Mouse (Mus musculus) heart, embryonic 10.5 days (tissue): ENCODE data around the gene Bag5. TPM values are rescaled to one million over a fixed set of nuclear protein-coding genes. Genes with fewer than 3 reads are reported as not detected.
"Not testable (repeated sequence)": the region's sequence is repeated elsewhere in the genome, so short reads cannot be mapped to it uniquely, and the experiment has no call there.

Experiments
- DNase-seq: peaks from one replicate; pipeline ENCODE4 v3.0.0-alpha.2; 2017; ENCODE audit warnings: low spot score
- H3K27ac ChIP-seq: fragments of 300-500 bp; sonication (generic); 2 replicates; pipeline ENCODE4 v1.5.1; 2016; ENCODE audit warnings: mild to moderate bottlenecking
- H3K27me3 ChIP-seq: fragments of 300-500 bp; sonication (generic); 2 replicates; pipeline ENCODE4 v1.6.1; 2016; ENCODE audit warnings: mild to moderate bottlenecking; ENCODE audit not compliant: poor library complexity, insufficient read depth, severe bottlenecking
- H3K36me3 ChIP-seq: fragments of 300-500 bp; sonication (generic); 2 replicates; pipeline ENCODE4 v1.6.1; 2016; ENCODE audit warnings: mild to moderate bottlenecking, moderate library complexity
- H3K4me1 ChIP-seq: fragments of 300-500 bp; sonication (generic); 2 replicates; pipeline ENCODE4 v1.6.1; 2016; ENCODE audit warnings: mild to moderate bottlenecking
- H3K4me3 ChIP-seq: fragments of 300-500 bp; sonication (generic); 2 replicates; pipeline ENCODE4 v1.5.1; 2016; ENCODE audit warnings: mild to moderate bottlenecking, moderate library complexity
- H3K9me3 ChIP-seq: fragments of 300-500 bp; sonication (generic); 2 replicates; pipeline ENCODE4 v1.6.1; 2016; ENCODE audit warnings: mild to moderate bottlenecking, moderate library complexity
- WGBS: fragments of 180-500 bp; shearing (Covaris S2); methylation state at CpG from one replicate; pipeline ENCODE4 v1.1.7; 2016; 5-methylcytosine and 5-hydroxymethylcytosine counted together
- polyA plus RNA-seq: library from polyadenylated mRNA; unstranded; fragments of >200 nt; fragmentation: Nextera tagmentation; extraction: Ambion mirVana; gene quantifications from 2 replicates; pipeline ENCODE4 v1.2.1, GENCODE M21; 2016

The Bag5 gene
- polyA plus RNA-seq, 1 experiment from 2014 or later, result 47.7 TPM

- WGBS, result 90% methylated on average over 3 of the region's 3 CpGs
- Histone ChIP-seq H3K4me3 (no peak overlapping the region), H3K4me1 (peaks cover 30% of the 10 kb centered on the region), H3K27ac (no peak overlapping the region), H3K9me3 (no peaks in the 10 kb centered on the region), H3K36me3 (no peaks in the 10 kb centered on the region), H3K27me3 (0 out of 2 replicates have a peak, but pooled peaks cover 9% of the 10 kb centered on the region)
- no peak for DNase-seq
Measured at GRCm38 (mm10) chr12:111750739-111751138, 37.7 kb upstream of the Bag5 start.

DNA sequence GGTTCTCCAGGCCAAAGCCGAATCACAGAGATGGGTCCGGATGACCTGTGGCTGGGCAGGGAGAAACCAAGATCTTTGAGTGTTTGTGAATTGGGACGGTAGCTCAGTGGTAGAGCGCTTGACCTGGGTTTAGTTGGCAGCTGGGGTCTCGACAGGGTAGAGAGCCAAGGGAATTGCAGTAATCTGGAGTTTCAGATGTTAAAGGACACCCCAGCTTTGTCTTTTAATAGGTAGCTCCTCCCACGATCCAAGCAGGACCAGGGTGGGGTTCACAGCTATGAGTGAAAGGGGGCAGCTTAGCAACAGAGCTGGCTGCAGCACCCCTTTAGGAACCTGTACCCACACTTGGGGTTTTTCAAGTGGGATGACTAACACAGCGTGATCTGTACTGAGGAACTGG lies 34.4 kb upstream of the Bag5 start:
- Histone ChIP-seq H3K4me1 (peaks cover 39% of the 10 kb centered on the region), H3K4me3 (no peak overlapping the region), H3K27me3 (no peaks in the 10 kb centered on the region), H3K27ac (peak overlapping the region; percentile 47; the same call in 1 of the 2 replicates), H3K9me3 (no peaks in the 10 kb centered on the region), H3K36me3 (no peaks in the 10 kb centered on the region)
- 78% methylated on average over 7 of the region's 7 CpGs for WGBS
- DNase-seq, result no peak

DNA sequence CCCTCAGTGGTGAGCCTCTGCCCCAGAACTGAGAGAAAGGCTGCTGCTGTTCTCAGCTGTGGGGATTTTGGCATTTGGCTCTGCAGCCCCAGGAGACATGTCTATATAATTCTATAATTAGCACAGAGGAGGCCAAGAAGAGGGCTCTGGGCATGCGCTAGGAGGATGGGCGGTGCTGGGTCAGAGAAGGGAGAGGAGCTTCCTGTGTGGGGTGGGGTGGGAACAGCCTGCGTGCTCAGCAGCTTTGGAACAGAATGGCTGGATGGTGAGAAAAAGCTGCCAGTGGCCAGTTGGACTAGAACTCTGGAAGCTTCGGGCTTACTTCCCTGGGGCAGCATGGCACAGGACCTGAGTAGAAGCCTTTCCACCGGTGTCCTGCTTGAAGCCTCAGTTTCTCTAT lies 33.0 kb upstream of the Bag5 start:
- H3K4me3 ChIP-seq, result 0 out of 2 replicates have a peak overlapping the region, but pooled peaks have one; percentile 33
- H3K4me1 ChIP-seq, result peaks cover 45% of the 10 kb centered on the region
- DNase-seq, result peak; percentile 83
- H3K27me3 ChIP-seq, result no peaks in the 10 kb centered on the region
- peak overlapping the region; percentile 87 for H3K27ac ChIP-seq
- H3K9me3 ChIP-seq, result no peaks in the 10 kb centered on the region
- no peaks in the 10 kb centered on the region for H3K36me3 ChIP-seq
- 47% methylated on average over 5 of the region's 5 CpGs for WGBS

DNA sequence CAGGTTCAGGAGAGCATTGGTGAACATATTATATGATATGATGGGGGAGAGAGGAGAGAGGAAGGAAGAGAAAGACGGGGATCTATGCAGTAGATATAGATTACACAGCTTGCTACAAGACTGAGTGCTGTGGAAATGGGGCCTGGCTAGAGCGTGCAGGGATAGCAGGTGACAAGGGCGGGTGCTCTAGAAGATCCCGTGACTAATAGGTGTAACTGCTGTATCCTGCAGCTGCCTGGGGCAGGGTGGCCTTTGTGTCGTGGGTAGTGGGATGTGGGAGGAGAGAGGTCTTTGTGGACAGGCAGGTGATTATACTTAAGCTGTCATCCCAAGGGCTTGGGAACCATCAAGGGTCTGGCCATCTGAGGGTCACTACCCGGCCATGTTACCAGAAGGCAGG lies 32.2 kb upstream of the Bag5 start:
- Histone ChIP-seq H3K4me3 (no peak overlapping the region), H3K27me3 (no peaks in the 10 kb centered on the region), H3K36me3 (no peaks in the 10 kb centered on the region), H3K9me3 (no peaks in the 10 kb centered on the region), H3K27ac (peak overlapping the region; percentile 87), H3K4me1 (peaks cover 44% of the 10 kb centered on the region)
- 78% methylated on average over 6 of the region's 6 CpGs for WGBS
- DNase-seq, result no peak

DNA sequence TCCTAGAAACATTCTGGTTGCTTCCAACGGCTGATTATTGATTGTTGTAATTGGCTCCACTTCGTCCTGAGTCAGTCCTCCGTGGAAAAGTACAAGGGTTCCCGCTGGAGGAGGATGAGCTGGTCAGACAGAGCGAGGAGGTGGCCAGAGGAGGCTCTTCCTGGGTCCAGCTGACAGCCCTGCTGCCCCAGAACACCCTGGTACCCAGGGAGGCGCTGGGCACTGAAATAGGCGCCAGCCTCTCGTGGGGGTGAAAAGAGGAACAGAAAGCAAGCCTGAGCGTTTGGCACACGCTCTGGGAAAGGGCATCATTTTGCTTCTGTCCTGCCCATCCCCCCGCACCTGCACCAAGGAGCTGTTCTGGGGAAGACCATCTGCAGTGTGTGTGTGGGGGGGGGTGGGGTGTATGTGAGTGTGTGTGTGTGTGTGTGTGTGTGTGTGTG lies 30.9 kb upstream of the Bag5 start:
- Histone ChIP-seq H3K27me3 (no peaks in the 10 kb centered on the region), H3K4me3 (no peak overlapping the region), H3K36me3 (no peaks in the 10 kb centered on the region), H3K4me1 (peaks cover 40% of the 10 kb centered on the region), H3K9me3 (no peaks in the 10 kb centered on the region), H3K27ac (no peak overlapping the region)
- no peak for DNase-seq
- 79% methylated on average over 11 of the region's 11 CpGs for WGBS

DNA sequence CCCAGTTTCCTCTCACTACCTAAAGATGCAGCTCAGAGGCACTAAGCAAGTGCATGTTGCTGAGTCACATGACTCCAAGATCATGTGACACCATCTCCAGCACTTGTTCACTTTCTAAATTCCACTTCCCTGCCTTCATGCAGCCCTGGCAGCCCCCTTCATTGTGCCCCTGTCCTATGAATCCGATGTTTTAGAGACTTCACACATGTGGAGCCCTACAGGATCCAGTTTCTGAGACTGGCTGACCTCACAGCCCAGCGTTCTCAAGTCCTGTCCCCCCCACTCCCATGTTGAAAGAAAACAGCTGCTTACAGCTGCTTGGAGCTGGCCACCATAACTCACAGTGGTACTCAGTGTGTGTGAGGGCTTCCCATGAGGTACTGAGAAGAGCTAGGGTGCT lies 30.4 kb upstream of the Bag5 start:
- H3K27ac ChIP-seq, result no peak overlapping the region
- no peaks in the 10 kb centered on the region for H3K9me3 ChIP-seq
- H3K4me1 ChIP-seq, result peaks cover 40% of the 10 kb centered on the region
- peak; percentile 74 for DNase-seq
- no peak overlapping the region for H3K4me3 ChIP-seq
- H3K36me3 ChIP-seq, result no peaks in the 10 kb centered on the region
- H3K27me3 ChIP-seq, result no peaks in the 10 kb centered on the region
- WGBS, result 67% methylated on average over 2 of the region's 2 CpGs

- Histone ChIP-seq H3K4me3 (no peak overlapping the region), H3K27ac (no peak overlapping the region), H3K27me3 (no peaks in the 10 kb centered on the region), H3K4me1 (peaks cover 27% of the 10 kb centered on the region), H3K9me3 (no peaks in the 10 kb centered on the region), H3K36me3 (no peaks in the 10 kb centered on the region)
- DNase-seq, result no peak
- WGBS, result 56% methylated on average over 8 of the region's 8 CpGs
Measured at GRCm38 (mm10) chr12:111741338-111741737, 28.3 kb upstream of the Bag5 start.

DNA sequence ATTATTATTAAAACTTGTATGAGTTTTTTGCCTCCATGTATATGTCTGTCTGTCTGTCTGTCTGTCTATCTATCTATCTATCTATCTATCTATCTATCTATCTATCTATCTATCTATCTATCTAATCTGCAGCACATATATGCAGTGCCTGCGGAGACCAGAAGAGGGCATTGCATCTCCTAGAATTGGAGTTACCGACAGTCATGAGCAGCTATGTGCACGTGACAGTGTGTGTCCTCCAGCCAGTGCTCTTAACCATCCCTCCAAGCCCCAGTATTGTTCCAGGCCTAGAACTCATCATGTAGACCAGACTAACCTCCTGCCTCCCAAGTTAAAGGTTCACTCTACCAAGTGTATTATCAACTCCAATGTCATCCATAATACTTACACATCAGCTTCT lies 25.7 kb upstream of the Bag5 start:
- Histone ChIP-seq H3K27me3 (no peaks in the 10 kb centered on the region), H3K27ac (no peak overlapping the region), H3K9me3 (no peaks in the 10 kb centered on the region), H3K4me1 (peaks cover 13% of the 10 kb centered on the region; the same call in 1 of the 2 replicates), H3K4me3 (no peak overlapping the region), H3K36me3 (no peaks in the 10 kb centered on the region)
- 19% methylated on average over 3 of the region's 3 CpGs for WGBS
- no peak for DNase-seq

DNA sequence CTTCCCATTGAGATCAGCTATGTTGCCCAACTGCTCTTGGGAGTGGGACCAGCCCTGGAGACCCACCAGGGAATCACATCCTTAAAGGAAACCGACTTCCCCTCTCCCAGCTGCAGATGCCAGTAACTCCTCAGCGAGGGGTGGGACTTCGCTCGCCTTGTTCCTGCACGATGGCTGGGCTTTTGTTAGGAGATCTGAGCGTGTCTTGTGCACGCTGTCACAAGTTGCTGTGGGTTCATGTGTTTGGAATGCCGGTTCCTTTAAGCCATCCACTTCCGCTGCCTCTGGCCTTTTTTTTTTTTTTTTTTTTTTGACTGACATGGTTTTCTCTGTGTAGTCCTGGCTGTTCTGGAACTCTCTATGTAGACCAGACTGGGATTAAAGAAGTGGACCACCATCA lies 24.3 kb upstream of the Bag5 start:
- WGBS, result 59% methylated on average over 9 of the region's 9 CpGs
- peaks cover 14% of the 10 kb centered on the region for H3K4me1 ChIP-seq
- no peaks in the 10 kb centered on the region for H3K36me3 ChIP-seq
- no peak overlapping the region for H3K27ac ChIP-seq
- no peak for DNase-seq
- H3K27me3 ChIP-seq, result no peaks in the 10 kb centered on the region
- H3K4me3 ChIP-seq, result no peak overlapping the region
- H3K9me3 ChIP-seq, result no peaks in the 10 kb centered on the region

- H3K27ac ChIP-seq, result not testable (repeated sequence)
- peaks cover 20% of the 10 kb centered on the region for H3K4me1 ChIP-seq
- 88% methylated on average over 8 of the region's 8 CpGs for WGBS
Measured at GRCm38 (mm10) chr12:111736676-111737075, 23.6 kb upstream of the Bag5 start.

DNA sequence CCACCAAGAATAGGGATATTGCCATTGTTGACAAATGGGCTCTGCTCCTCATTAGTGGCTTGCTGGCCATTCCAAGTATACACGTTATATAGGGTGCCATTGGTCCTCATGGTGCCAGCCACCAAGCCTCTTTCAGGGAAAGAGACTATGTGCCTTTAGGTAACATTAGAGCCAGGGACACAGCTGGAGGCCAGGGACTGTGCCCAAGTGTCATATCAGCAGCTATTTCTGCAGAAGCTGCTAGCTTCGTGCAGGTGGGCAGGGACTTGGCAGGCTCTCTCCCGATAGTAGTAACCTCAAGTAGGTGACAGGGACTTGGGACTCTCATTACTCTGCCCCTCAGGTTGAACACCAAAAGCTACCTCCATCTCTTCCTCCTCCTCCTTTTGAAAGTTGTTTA lies 21.9 kb upstream of the Bag5 start:
- Histone ChIP-seq H3K4me1 (peaks cover 10% of the 10 kb centered on the region), H3K36me3 (peaks cover 6% of the 10 kb centered on the region; the same call in 1 of the 2 replicates), H3K27me3 (no peaks in the 10 kb centered on the region), H3K27ac (no peak overlapping the region), H3K9me3 (no peaks in the 10 kb centered on the region), H3K4me3 (no peak overlapping the region)
- 82% methylated on average over 3 of the region's 3 CpGs for WGBS
- DNase-seq, result no peak

More at GRCm38 (mm10) chr12:111736676-111737075, 23.6 kb upstream of the Bag5 start:
- not testable (repeated sequence) for H3K9me3 ChIP-seq, H3K36me3 ChIP-seq, DNase-seq, H3K4me3 ChIP-seq, H3K27me3 ChIP-seq

DNA sequence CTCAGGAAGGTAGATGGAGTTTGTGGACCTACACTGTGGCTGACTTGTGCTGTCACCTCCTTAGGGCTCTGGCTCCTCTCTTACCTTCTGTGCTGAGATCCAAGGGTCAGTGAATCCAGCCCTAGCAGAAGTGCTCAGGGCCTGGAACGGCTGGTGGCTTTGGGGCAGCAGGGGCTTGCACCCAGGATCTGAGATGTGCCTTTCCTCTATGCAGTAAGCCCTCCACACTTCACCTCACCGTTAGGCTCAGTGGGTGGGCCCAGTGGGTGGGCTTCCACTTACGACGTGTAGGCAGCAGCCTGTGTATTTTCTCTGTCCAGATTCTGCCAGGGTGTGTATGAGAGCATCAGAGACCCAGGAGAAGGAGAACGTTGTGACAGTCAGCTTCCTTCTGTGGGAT lies 19.9 kb upstream of the Bag5 start:
- Histone ChIP-seq H3K27me3 (no peaks in the 10 kb centered on the region), H3K9me3 (no peaks in the 10 kb centered on the region), H3K27ac (peak overlapping the region; percentile 63; the same call in 1 of the 2 replicates), H3K4me1 (peaks cover 10% of the 10 kb centered on the region), H3K4me3 (no peak overlapping the region), H3K36me3 (peaks cover 8% of the 10 kb centered on the region; the same call in 1 of the 2 replicates)
- WGBS, result 60% methylated on average over 5 of the region's 5 CpGs
- DNase-seq, result no peak

- peaks cover 10% of the 10 kb centered on the region for H3K4me1 ChIP-seq
- no peaks in the 10 kb centered on the region for H3K27me3 ChIP-seq
- H3K36me3 ChIP-seq, result peaks cover 16% of the 10 kb centered on the region; the same call in 1 of the 2 replicates
- H3K27ac ChIP-seq, result peak overlapping the region; percentile 63; the same call in 1 of the 2 replicates
- peak; percentile 94 for DNase-seq
- WGBS, result 30% methylated on average over 30 of the region's 30 CpGs
- H3K9me3 ChIP-seq, result no peaks in the 10 kb centered on the region
- H3K4me3 ChIP-seq, result peak overlapping the region; percentile 18; the same call in 1 of the 2 replicates
Measured at GRCm38 (mm10) chr12:111731822-111732807, 19.1 kb upstream of the Bag5 start.
